Mouse (Mus musculus): ENCODE data around the gene Prx.

Prx gene

GRCm38 (mm10) chr7:27526039-27526827, 27.1 kb downstream of the Prx start:
- peak; percentile 70 for DNase-seq

GRCm38 (mm10) chr7:27529070-27529469, 29.9 kb downstream of the Prx start:
- DNase-seq: no peak

- no peak for DNase-seq
Measured at GRCm38 (mm10) chr7:27530937-27531336, 31.8 kb downstream of the Prx start.

GRCm38 (mm10) chr7:27531707-27532106, 32.6 kb downstream of the Prx start:
- DNase-seq: no peak

- DNase-seq: no peak
Measured at GRCm38 (mm10) chr7:27532480-27533050, 33.4 kb downstream of the Prx start.

- DNase-seq: no peak
Measured at GRCm38 (mm10) chr7:27535386-27535785, 36.3 kb downstream of the Prx start.

GRCm38 (mm10) chr7:27536618-27537017, 37.5 kb downstream of the Prx start:
- no peak for DNase-seq

- DNase-seq: no peak
Measured at GRCm38 (mm10) chr7:27537998-27538397, 38.9 kb downstream of the Prx start.

GRCm38 (mm10) chr7:27538797-27539196, 39.7 kb downstream of the Prx start:
- no peak for DNase-seq

- no peak for DNase-seq
Measured at GRCm38 (mm10) chr7:27540521-27540920, 41.4 kb downstream of the Prx start.

- no peak for DNase-seq
Measured at GRCm38 (mm10) chr7:27540935-27541334, 41.8 kb downstream of the Prx start.

GRCm38 (mm10) chr7:27541431-27541830, 42.3 kb downstream of the Prx start:
- DNase-seq: peak; percentile 95

- no peak for DNase-seq
Measured at GRCm38 (mm10) chr7:27541922-27542321, 42.8 kb downstream of the Prx start.

GRCm38 (mm10) chr7:27542392-27543033, 43.4 kb downstream of the Prx start:
- peak; percentile 96 for DNase-seq

GRCm38 (mm10) chr7:27543065-27543464, 43.9 kb downstream of the Prx start:
- no peak for DNase-seq

GRCm38 (mm10) chr7:27543851-27544250, 44.7 kb downstream of the Prx start:
- DNase-seq: no peak

GRCm38 (mm10) chr7:27544675-27545370, 45.7 kb downstream of the Prx start:
- DNase-seq: peak; percentile 80

GRCm38 (mm10) chr7:27549597-27549996, 50.5 kb downstream of the Prx start:
- no peak for DNase-seq

- DNase-seq: no peak
Measured at GRCm38 (mm10) chr7:27552070-27552469, 52.9 kb downstream of the Prx start.

GRCm38 (mm10) chr7:27552931-27553513, 53.9 kb downstream of the Prx start, which contains the start of the genes Pld3 and 2310022A10Rik:
Gene Pld3, minus strand, starts transcription at chr7:27553218.
Gene 2310022A10Rik, plus strand, starts transcription at chr7:27553233.
- peak; percentile 95 for DNase-seq

- DNase-seq: no peak
Measured at GRCm38 (mm10) chr7:27560291-27560887, 61.3 kb downstream of the Prx start.

- DNase-seq: no peak
Measured at GRCm38 (mm10) chr7:27560978-27561377, 61.9 kb downstream of the Prx start.
